Mouse (Mus musculus): ENCODE measurements around the gene Gm45234.

Gm45234 gene

GRCm38 (mm10) chr6:124740211-124740887 lies 15.5 kb downstream of the Gm45234 start:
- in situ Hi-C loops (cut with MboI, MseI) = no loop called here

- in situ Hi-C loops (cut with MboI, MseI) = no loop called here
These were observed 16.5 kb downstream of the Gm45234 start for GRCm38 (mm10) chr6:124739231-124739796.

GRCm38 (mm10) chr6:124738511-124739023 lies 17.3 kb downstream of the Gm45234 start, which contains the start of gene Ptpn6:
Ptpn6 (minus strand) TSS chr6:124738714.
- in situ Hi-C loops (cut with MboI, MseI) = no loop called here

GRCm38 (mm10) chr6:124737040-124737439 lies 18.8 kb downstream of the Gm45234 start:
- in situ Hi-C loops (cut with MboI, MseI) = no loop called here

- in situ Hi-C loops (cut with MboI, MseI) = no loop called here
These were observed 21.4 kb downstream of the Gm45234 start for GRCm38 (mm10) chr6:124734417-124734816.

- in situ Hi-C loops (cut with MboI, MseI) = no loop called here
These were observed 23.1 kb downstream of the Gm45234 start for GRCm38 (mm10) chr6:124732476-124733370.

- in situ Hi-C loops (cut with MboI, MseI) = no loop called here
These were observed 24.8 kb downstream of the Gm45234 start for GRCm38 (mm10) chr6:124731038-124731437.

- in situ Hi-C loops (cut with MboI, MseI) = no loop called here
These were observed 25.7 kb downstream of the Gm45234 start for GRCm38 (mm10) chr6:124729850-124730705.

GRCm38 (mm10) chr6:124728621-124729020 lies 27.2 kb downstream of the Gm45234 start:
- in situ Hi-C loops (cut with MboI, MseI) = no loop called here

- in situ Hi-C loops (cut with MboI, MseI) = no loop called here
These were observed 31.3 kb downstream of the Gm45234 start for GRCm38 (mm10) chr6:124724472-124724871.

GRCm38 (mm10) chr6:124723541-124723940 lies 32.3 kb downstream of the Gm45234 start:
- in situ Hi-C loops (cut with MboI, MseI) = no loop called here

GRCm38 (mm10) chr6:124722876-124723473 lies 32.8 kb downstream of the Gm45234 start:
- in situ Hi-C loops (cut with MboI, MseI) = no loop called here

- in situ Hi-C loops (cut with MboI, MseI) = no loop called here
These were observed 34.9 kb downstream of the Gm45234 start for GRCm38 (mm10) chr6:124720904-124721303.

GRCm38 (mm10) chr6:124719354-124719978 lies 36.4 kb downstream of the Gm45234 start:
- in situ Hi-C loops (cut with MboI, MseI) = no loop called here

- in situ Hi-C loops (cut with MboI, MseI) = no loop called here
These were observed 37.1 kb downstream of the Gm45234 start for GRCm38 (mm10) chr6:124718703-124719102.

- in situ Hi-C loops (cut with MboI, MseI) = no loop called here
These were observed 37.9 kb downstream of the Gm45234 start for GRCm38 (mm10) chr6:124717968-124718367.

GRCm38 (mm10) chr6:124716864-124717490 lies 38.8 kb downstream of the Gm45234 start:
- in situ Hi-C loops (cut with MboI, MseI) = no loop called here

- in situ Hi-C loops (cut with MboI, MseI) = loop anchor here (5.0 kb wide), 1 partner anchor 49 kb away; no protein-coding TSS in a partner anchor
These were observed 42.9 kb downstream of the Gm45234 start for GRCm38 (mm10) chr6:124712918-124713317.

Data from T-helper 2 cell (primary cell).